Mouse (Mus musculus) cerebellum, postnatal 4 days (tissue): Measurements from ENCODE around the gene Sdc1.
A peak's percentile ranks its signal among the peaks of the same experiment; 100 is the strongest.

Experiments used
- DNase-seq, 2 experiments: peaks; one replicate each; pipeline ENCODE4 v3.0.0; 2022; ENCODE audit warnings: low spot score in 2 of 2, mixed read lengths in 1 of 2

Sdc1 gene

GRCm38 (mm10) chr12:8770946-8771843, at the start of gene Sdc1:
Gene Sdc1, plus strand, starts transcription at chr12:8771323.
- peak; percentile 62 to 76 for DNase-seq

DNA sequence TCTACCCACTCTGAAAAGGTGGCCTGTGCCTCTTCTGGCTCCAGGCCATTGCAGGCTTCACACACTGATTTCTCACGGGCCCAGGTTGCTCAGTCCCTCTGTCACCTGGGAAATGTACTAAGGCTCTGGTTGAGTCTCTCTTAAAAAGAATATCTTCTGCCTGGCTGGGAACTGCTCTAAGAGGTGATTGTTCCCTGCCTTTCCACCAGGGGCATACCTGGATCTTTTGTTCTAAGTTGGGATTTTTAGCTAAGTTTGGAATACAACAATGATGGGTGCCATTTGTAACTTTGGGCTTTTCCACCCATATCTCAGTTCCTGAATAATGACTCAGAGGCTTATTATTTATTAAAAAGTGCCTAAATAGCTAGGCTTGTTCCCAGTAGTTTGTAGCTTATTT, 44.2 kb upstream of the Sdc1 start:
- DNase-seq = no peak

GRCm38 (mm10) chr12:8728739-8729138, 42.4 kb upstream of the Sdc1 start:
- no peak for DNase-seq

GRCm38 (mm10) chr12:8753654-8754053, 17.5 kb upstream of the Sdc1 start:
- DNase-seq = no peak

DNA sequence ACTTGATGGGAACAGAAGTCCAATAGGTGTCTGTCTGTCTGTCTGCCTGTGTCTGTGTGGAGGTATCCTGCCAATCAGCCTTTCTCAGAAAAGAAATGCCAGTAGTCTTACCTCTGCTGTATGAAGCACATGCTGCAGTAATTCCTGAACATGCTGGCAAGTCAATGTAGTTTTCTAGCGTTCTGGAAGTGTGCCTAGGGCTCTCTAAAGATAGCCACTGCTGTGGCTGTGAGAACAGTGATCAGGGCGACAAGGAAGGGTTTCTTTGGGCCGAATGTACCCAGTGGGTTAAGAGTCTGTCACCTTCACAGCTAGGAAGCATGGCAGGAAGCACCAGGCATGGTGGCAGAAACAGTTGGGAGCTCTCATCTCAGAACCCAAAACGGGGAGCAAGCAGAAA, 17.0 kb upstream of the Sdc1 start:
- DNase-seq = no peak

- DNase-seq = no peak
Observed at GRCm38 (mm10) chr12:8758029-8758428, 13.1 kb upstream of the Sdc1 start.

DNA sequence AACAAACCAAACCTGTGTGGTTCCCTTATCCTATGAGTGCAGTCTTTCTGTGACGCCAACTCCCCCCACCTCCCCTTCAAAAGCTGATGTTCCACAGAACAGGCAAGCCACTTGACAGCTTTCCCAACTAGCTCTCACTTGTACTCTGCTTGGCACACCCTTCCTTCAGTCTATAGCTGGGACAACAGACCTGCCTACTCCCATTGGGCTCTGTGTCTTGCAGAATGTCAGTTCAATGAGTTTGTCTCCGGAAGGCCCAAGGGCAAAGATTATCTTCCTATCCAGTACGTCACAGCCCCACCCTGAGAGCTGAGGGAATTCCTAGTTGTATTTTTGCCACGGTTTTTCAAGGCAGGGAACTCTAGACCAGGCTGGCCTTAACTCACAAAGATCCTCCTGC, 12.0 kb upstream of the Sdc1 start:
- no peak for DNase-seq

DNA sequence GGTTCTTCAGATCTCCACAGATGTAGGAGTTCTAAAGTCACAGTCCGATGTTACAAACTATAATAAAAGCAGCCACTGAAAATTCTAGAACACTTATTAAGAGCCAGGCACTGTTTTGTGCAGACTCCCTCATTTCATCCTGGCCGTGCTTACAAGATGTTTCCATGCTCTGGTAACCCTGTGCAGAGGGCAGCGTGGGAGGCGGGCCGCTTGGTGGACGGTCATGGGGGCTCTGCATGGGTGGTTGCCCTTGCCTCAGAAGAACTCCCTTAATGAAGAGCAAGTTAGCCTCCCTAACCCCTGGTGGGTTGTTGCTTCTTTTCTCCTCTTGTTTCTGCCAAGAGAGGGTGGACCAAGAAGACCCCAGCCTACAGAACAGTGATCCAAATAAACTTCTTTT, 11.3 kb upstream of the Sdc1 start:
- DNase-seq = peak in 1 of 2 experiments; percentile 9

GRCm38 (mm10) chr12:8760561-8760960, 10.6 kb upstream of the Sdc1 start:
- no peak for DNase-seq

DNA sequence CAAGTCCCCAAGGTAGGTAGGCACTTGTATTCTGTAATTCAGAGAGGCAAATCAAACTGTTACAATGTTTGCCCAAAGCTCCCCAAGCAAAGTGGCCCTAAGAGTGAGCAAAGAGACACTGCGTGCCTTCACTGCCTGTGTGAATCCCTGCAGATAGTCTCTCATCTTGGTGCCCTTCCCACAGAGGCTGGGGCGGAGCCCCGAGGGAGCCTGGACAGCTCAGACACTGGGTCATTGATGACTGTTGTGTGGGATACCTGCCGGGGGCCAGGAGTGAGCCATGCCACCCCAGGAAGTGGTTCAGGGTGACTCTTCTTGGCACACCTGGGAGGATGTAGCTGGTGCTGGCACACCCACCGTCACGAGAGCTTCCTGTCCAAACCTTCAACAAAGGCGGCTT, 10.1 kb upstream of the Sdc1 start:
- peak in 1 of 2 experiments; percentile 17 for DNase-seq

- DNase-seq = peak in 1 of 2 experiments; percentile 14
Observed at GRCm38 (mm10) chr12:8762667-8763066, 8.5 kb upstream of the Sdc1 start.

GRCm38 (mm10) chr12:8764221-8764930, 6.7 kb upstream of the Sdc1 start:
- DNase-seq = peak in 1 of 2 experiments; percentile 18

DNA sequence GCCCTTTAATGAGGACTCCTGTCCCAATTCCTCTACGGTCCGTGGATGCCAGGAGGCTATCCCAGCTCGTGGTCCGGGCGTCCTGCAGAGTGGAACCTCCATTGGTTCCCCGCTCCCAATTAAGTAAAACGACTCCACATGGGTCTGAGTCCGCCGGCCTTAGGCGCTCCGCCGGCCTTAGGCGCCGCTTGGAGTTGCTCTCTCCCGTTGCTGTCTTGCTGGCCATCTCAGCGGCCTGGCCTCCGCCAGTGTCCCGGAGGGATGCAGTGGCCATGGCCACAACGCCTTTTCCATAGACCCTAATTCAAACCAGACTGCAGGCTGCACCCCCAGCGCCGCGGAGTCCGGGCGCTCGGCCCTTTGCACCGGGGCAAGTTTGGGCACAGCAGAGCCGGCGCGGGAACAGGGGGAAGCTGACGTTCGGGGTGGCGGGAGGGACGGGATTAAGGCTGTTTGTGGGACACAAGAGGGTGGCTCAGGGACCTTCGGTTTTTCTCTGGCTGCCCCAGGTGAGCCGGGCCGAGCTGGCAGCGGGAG, 789 bp downstream of the Sdc1 start:
- DNase-seq = no peak

- peak in 1 of 2 experiments; percentile 34 for DNase-seq
Observed at GRCm38 (mm10) chr12:8772451-8773143, 1.5 kb downstream of the Sdc1 start.

DNA sequence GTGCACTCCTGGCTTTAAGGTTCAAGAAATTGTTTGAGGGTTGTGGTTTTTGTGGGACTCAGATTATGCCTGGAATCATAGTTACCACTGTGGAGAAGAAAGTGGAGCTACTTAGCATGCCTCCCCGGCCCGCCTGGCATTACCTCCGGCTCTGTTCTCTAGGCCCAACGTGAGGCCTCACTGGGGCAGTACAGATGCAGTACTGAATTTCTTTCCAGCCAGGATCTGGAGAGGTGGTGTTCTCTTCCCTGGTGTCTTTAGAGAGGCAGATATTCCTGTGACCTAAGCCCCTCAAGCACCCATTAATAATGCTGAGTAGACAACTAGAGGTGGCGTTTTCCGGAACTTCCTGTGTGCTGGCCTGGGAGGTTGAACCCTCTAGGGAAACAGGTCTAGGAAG, 2.2 kb downstream of the Sdc1 start:
- DNase-seq = no peak

- no peak for DNase-seq
Observed at GRCm38 (mm10) chr12:8774183-8774582, 3.1 kb downstream of the Sdc1 start.

GRCm38 (mm10) chr12:8776206-8776605, 5.1 kb downstream of the Sdc1 start:
- no peak for DNase-seq

- no peak for DNase-seq
Observed at GRCm38 (mm10) chr12:8776741-8777140, 5.6 kb downstream of the Sdc1 start.

GRCm38 (mm10) chr12:8778106-8778505, 7.0 kb downstream of the Sdc1 start:
- no peak for DNase-seq

DNA sequence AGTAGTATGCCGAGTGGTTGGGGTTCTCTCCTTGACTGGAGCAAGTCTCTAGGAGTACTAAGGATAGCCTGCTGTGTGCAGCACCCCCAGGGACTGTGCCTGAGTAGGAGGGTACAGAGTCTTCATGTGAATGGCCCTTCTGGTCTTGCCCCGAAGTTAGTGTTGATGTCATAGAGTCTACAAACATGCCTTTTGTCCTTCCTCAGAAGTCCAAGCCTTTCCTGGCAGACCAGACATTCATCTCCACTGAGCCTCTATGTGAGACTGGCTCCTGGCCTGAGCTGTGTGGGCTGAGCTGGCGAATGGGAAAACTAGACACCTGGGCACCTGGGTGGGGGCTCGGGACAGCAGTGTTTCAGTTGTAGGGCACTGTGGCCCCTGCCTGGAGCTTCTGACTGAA, 8.7 kb downstream of the Sdc1 start:
- DNase-seq = no peak

DNA sequence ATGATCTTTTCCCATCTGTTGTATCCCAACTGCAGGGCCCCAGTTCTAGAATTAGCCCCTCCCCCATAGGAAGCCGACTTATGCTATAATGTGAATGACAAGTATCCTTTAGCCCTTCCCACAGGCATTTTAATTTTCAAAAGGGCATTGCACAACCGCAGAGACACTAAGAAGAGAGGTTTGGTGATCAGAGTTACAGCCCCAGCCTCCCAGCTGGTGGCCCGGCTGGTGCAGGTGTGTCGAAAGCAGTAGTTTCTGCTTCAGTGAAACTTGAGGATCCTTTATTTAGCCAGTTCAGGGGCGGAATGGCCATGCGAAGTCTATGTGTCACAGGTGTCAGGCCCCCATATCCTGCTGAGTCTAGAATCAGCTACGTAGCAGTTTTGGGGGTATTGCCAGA, 10.0 kb downstream of the Sdc1 start:
- no peak for DNase-seq
